Mouse (Mus musculus): ENCODE measurements around the gene Muc3. TPM values are rescaled to one million over a fixed set of nuclear protein-coding genes. Genes with fewer than 3 reads are reported as not detected.
A peak's percentile ranks its signal among the peaks of the same experiment; 100 is the strongest.

Gene Muc3
- total and polyA plus RNA-seq, 3 experiments: not detected

DNA sequence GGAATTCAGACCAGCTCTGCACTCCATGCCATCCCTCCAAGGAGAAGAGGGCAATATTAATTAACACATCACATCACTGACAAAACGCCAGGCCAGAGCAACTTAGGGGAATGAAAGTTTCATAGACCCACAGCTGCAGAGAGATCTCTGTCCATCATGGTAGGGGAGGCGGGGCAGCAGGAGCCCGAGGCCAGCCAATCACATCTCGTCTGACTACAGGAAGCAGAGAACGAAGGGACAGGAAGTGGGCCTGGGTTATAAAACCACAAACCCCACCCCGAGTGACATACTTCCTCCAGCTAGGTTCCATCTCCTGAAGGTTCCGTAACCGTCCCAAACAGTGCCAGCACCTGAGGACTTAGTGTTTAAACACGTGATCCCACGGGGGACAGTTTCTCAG lies 54.0 kb downstream of the Muc3 start:
- peak; percentile 48 for DNase-seq (ENCODE audit: low read depth, low spot score)
- Histone ChIP-seq H3K27ac (ENCODE audit: control insufficient read depth, low read depth, low read length) (no peak overlapping the region), H3K36me3 (ENCODE audit: control insufficient read depth in 1 of 2, insufficient read depth in 2 of 2, low read length in 2 of 2) (peaks cover 0 to 23% of the 10 kb centered on the region in 2 experiments; a peak in 2 of 4 replicates), H3K27me3 (ENCODE audit: control insufficient read depth in 1 of 2, insufficient read depth in 2 of 2, low read length in 2 of 2) (no peaks in the 10 kb centered on the region), H3K9ac (ENCODE audit: control insufficient read depth, low read depth, low read length, poor library complexity, severe bottlenecking) (no peak overlapping the region), H3K9me3 (replicated peaks; ENCODE audit: insufficient read depth, low read length) (no peaks in the 10 kb centered on the region), H3K79me2 (ENCODE audit: control insufficient read depth, insufficient read depth, low read length, poor library complexity) (no peaks in the 10 kb centered on the region), H3K4me1 (ENCODE audit: control insufficient read depth in 1 of 2, insufficient read depth in 2 of 2, low read length in 2 of 2) (peaks cover 13 to 41% of the 10 kb centered on the region in 2 experiments), H3K4me3 (ENCODE audit: control insufficient read depth in 1 of 2, insufficient read depth in 1 of 2, low read depth in 2 of 2, low read length in 2 of 2) (no peak overlapping the region)
- TF ChIP-seq HCFC1 (IDR thresholded peaks at IDR 0.05; ENCODE audit: low read depth, low read length) (no peak), CHD1 (IDR thresholded peaks at IDR 0.05; ENCODE audit: low read depth, low read length) (no peak), MYB (IDR thresholded peaks at IDR 0.05; ENCODE audit: low read depth, low read length) (no peak), JUND (IDR thresholded peaks at IDR 0.05; ENCODE audit: low read depth, low read length) (no peak), TBP (IDR thresholded peaks at IDR 0.05; ENCODE audit: low read depth, low read length) (no peak), MAZ (IDR thresholded peaks at IDR 0.05; ENCODE audit: low read depth, low read length) (no peak), MYC (IDR thresholded peaks at IDR 0.05; ENCODE audit: low read depth, low read length) (no peak), POLR2AphosphoS5 (IDR thresholded peaks at IDR 0.05; ENCODE audit: borderline replicate concordance, low read depth, low read length) (no peak), ZC3H11A (IDR thresholded peaks at IDR 0.05; ENCODE audit: low read depth, low read length) (no peak), POLR2AphosphoS2 (IDR thresholded peaks at IDR 0.05; ENCODE audit: low read length) (no peak), ZKSCAN1 (IDR thresholded peaks at IDR 0.05; ENCODE audit: low read depth, low read length) (no peak), BHLHE40 (IDR thresholded peaks at IDR 0.05; ENCODE audit: borderline replicate concordance, low read depth, low read length) (no peak)

DNA sequence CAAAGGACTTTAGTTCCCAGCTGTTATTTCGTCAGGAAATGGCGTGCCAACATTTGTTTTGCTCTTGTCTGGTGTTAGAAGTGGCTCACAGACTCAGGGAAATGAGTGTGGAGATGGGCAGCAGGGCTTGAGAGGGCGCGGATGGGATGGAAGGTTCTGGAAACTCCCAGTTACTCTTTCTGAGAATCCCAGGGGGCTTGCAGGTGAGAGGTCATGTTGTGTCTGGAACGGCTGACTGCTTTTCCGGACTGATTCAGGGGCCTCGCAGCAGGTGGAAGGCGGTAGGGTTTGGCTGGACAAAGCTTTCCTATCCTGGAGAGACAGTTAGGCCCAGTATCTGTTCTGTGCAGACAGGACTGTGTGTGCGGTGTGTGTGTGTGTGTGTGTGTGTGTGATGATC lies 55.4 kb downstream of the Muc3 start:
- Histone ChIP-seq H3K27me3 (ENCODE audit: control insufficient read depth in 1 of 2, insufficient read depth in 2 of 2, low read length in 2 of 2) (no peaks in the 10 kb centered on the region), H3K4me1 (ENCODE audit: control insufficient read depth in 1 of 2, insufficient read depth in 2 of 2, low read length in 2 of 2) (peaks cover 11 to 28% of the 10 kb centered on the region in 2 experiments), H3K9ac (ENCODE audit: control insufficient read depth, low read depth, low read length, poor library complexity, severe bottlenecking) (no peak overlapping the region), H3K36me3 (ENCODE audit: control insufficient read depth in 1 of 2, insufficient read depth in 2 of 2, low read length in 2 of 2) (peaks cover 0 to 9% of the 10 kb centered on the region in 2 experiments; a peak in 2 of 4 replicates), H3K79me2 (ENCODE audit: control insufficient read depth, insufficient read depth, low read length, poor library complexity) (no peaks in the 10 kb centered on the region), H3K27ac (ENCODE audit: control insufficient read depth, low read depth, low read length) (no peak overlapping the region), H3K9me3 (replicated peaks; ENCODE audit: insufficient read depth, low read length) (no peaks in the 10 kb centered on the region), H3K4me3 (ENCODE audit: control insufficient read depth in 1 of 2, insufficient read depth in 1 of 2, low read depth in 2 of 2, low read length in 2 of 2) (no peak overlapping the region)
- no peak for DNase-seq (ENCODE audit: low read depth, low spot score)
- TF ChIP-seq ZNF384 (IDR thresholded peaks at IDR 0.05; ENCODE audit: low read depth, low read length) (no peak), MAX (IDR thresholded peaks at IDR 0.05; ENCODE audit: low read length) (no peak), NRF1 (IDR thresholded peaks at IDR 0.05; ENCODE audit: insufficient read depth, low read depth, low read length, poor library complexity, severe bottlenecking) (no peak), MXI1 (IDR thresholded peaks at IDR 0.05; ENCODE audit: low read depth, low read length) (no peak), TAL1 (IDR thresholded peaks at IDR 0.05; ENCODE audit: low read length) (no peak), ZKSCAN1 (IDR thresholded peaks at IDR 0.05; ENCODE audit: low read depth, low read length) (no peak), USF1 (IDR thresholded peaks at IDR 0.05; ENCODE audit: low read depth, low read length) (no peak), TCF12 (IDR thresholded peaks at IDR 0.05; ENCODE audit: low read depth, low read length) (no peak), ELF1 (IDR thresholded peaks at IDR 0.05; ENCODE audit: low read depth, low read length) (no peak), TBP (IDR thresholded peaks at IDR 0.05; ENCODE audit: low read depth, low read length) (no peak)

Measured in MEL (cell line).